Mouse (Mus musculus) liver, embryonic 14.5 days (tissue): Measurements from ENCODE around the gene Eri3.

Experiments
- CTCF ChIP-seq: IDR thresholded peaks from 2 replicates; pipeline ENCODE4 v1.5.1; 2016; ENCODE audit warnings: antibody characterized with exemption, low read depth, control low read depth
- EP300 ChIP-seq: IDR thresholded peaks from 2 replicates; pipeline ENCODE4 v1.6.1; 2016; ENCODE audit warnings: antibody characterized with exemption, low read depth

GRCm38 (mm10) chr4:117633527-117633926 is 83.4 kb downstream of the Eri3 start:
- no peak for TF ChIP-seq CTCF
- TF ChIP-seq EP300, result no peak
